Mouse (Mus musculus): ENCODE data around the gene Zbtb40. TPM values are rescaled to one million over a fixed set of nuclear protein-coding genes. Genes with fewer than 3 reads are reported as not detected.

The Zbtb40 gene
- polyA plus RNA-seq, 2 experiments, result 1.4 to 1.8 TPM

GRCm38 (mm10) chr4:137001825-137002224, 46.8 kb downstream of the Zbtb40 start:
- Histone ChIP-seq H3K27ac (no peak overlapping the region), H3K4me2 (ENCODE audit: low read depth) (no peak overlapping the region), H3K4me1 (replicated peaks; ENCODE audit: control insufficient read depth in 2 of 2, insufficient read depth in 2 of 2, low read length in 1 of 2) (no peaks in the 10 kb centered on the region), H3K9me3 (ENCODE audit: control insufficient read depth, low read length) (no peaks in the 10 kb centered on the region), H3K4me3 (ENCODE audit: insufficient read depth in 1 of 2, low read depth in 2 of 2, low read length in 2 of 2) (no peak overlapping the region), H3K9ac (replicated peaks) (no peak overlapping the region), H3K27me3 (ENCODE audit: control insufficient read depth, insufficient read depth, low read length) (no peaks in the 10 kb centered on the region), H3K36me3 (replicated peaks; ENCODE audit: control insufficient read depth, insufficient read depth, low read depth) (peaks cover 3% of the 10 kb centered on the region)
- ATAC-seq (ENCODE audit: insufficient read depth) (no peak), DNase-seq (ENCODE audit: low read depth in 3 of 3, low spot score in 3 of 3) (no peak)
- TF ChIP-seq CTCF (IDR thresholded peaks at IDR 0.05; ENCODE audit: low read depth) (no peak), EP300 (IDR thresholded peaks at IDR 0.05; ENCODE audit: low read depth) (no peak)
- 62% methylated on average over 3 of the region's 3 CpGs for WGBS (ENCODE audit: insufficient replicate concordance)

DNA sequence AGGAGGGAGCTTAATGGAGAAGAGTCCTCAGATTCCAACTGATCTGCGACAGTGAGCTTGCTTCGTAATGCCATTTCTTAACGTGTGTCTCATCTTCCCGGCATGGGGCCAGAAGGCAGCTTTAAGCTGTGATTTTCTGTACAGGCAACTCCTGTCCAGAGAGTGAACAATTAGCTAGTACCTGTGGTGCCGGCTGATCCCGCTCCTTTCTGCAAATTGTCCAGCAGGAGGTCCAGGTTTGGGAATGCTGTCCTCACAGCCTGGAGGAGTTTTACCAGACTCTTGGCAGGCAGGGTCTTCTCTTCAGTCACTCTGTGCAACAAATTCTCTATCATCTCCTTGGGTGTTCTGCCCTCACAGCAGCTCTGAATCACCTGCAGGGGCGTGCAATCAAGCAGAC, 47.6 kb downstream of the Zbtb40 start:
- Histone ChIP-seq H3K4me3 (ENCODE audit: insufficient read depth in 1 of 2, low read depth in 2 of 2, low read length in 2 of 2) (no peak overlapping the region), H3K27ac (no peak overlapping the region), H3K4me1 (replicated peaks; ENCODE audit: control insufficient read depth in 2 of 2, insufficient read depth in 2 of 2, low read length in 1 of 2) (no peaks in the 10 kb centered on the region), H3K36me3 (replicated peaks; ENCODE audit: control insufficient read depth, insufficient read depth, low read depth) (peaks cover 3% of the 10 kb centered on the region), H3K9me3 (ENCODE audit: control insufficient read depth, low read length) (no peaks in the 10 kb centered on the region), H3K9ac (replicated peaks) (no peak overlapping the region), H3K27me3 (ENCODE audit: control insufficient read depth, insufficient read depth, low read length) (no peaks in the 10 kb centered on the region), H3K4me2 (ENCODE audit: low read depth) (no peak overlapping the region)
- TF ChIP-seq CTCF (IDR thresholded peaks at IDR 0.05; ENCODE audit: low read depth) (no peak), EP300 (IDR thresholded peaks at IDR 0.05; ENCODE audit: low read depth) (no peak)
- 83% methylated on average over 7 of the region's 7 CpGs for WGBS (ENCODE audit: insufficient replicate concordance)
- ATAC-seq (ENCODE audit: insufficient read depth) (no peak), DNase-seq (ENCODE audit: low read depth in 3 of 3, low spot score in 3 of 3) (no peak)

DNA sequence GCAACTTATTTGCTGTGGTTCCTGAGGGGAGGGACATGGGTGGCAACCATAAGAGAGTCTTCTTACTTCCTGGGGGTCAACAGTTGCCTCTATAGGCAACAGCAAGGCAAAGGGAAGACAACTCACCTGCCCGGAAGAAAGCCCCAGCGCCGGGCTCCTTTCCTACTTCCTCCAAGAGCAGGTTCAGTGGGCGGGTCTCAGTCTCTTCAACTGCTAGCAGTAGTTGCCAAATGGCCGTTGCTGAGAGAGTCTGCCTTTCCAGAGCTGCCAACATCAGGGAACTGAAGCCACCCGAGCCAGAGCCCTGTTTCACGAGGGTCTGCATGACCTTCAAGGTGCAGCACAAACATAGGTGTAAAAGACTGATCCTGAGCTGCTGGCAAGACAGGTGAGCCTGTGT, 50.2 kb downstream of the Zbtb40 start:
- peaks cover 6% of the 10 kb centered on the region for H3K36me3 ChIP-seq (replicated peaks; ENCODE audit: control insufficient read depth, insufficient read depth, low read depth)
- TF ChIP-seq CTCF (IDR thresholded peaks at IDR 0.05; ENCODE audit: low read depth), result no peak
- TF ChIP-seq EP300 (IDR thresholded peaks at IDR 0.05; ENCODE audit: low read depth), result no peak
- no peaks in the 10 kb centered on the region for H3K4me1 ChIP-seq (replicated peaks; ENCODE audit: control insufficient read depth in 2 of 2, insufficient read depth in 2 of 2, low read length in 1 of 2)
- H3K4me3 ChIP-seq (ENCODE audit: insufficient read depth in 1 of 2, low read depth in 2 of 2, low read length in 2 of 2), result no peak overlapping the region
- no peaks in the 10 kb centered on the region for H3K27me3 ChIP-seq (ENCODE audit: control insufficient read depth, insufficient read depth, low read length)
- no peak overlapping the region for H3K9ac ChIP-seq (replicated peaks)
- 68% methylated on average over 7 of the region's 7 CpGs for WGBS (ENCODE audit: insufficient replicate concordance)
- DNase-seq (ENCODE audit: low read depth in 3 of 3, low spot score in 3 of 3) (no peak), ATAC-seq (ENCODE audit: insufficient read depth) (no peak)
- H3K4me2 ChIP-seq (ENCODE audit: low read depth), result no peak overlapping the region
- no peaks in the 10 kb centered on the region for H3K9me3 ChIP-seq (ENCODE audit: control insufficient read depth, low read length)
- no peak overlapping the region for H3K27ac ChIP-seq

GRCm38 (mm10) chr4:136997723-136998345, 50.8 kb downstream of the Zbtb40 start:
- ATAC-seq (ENCODE audit: insufficient read depth) (no peak), DNase-seq (ENCODE audit: low read depth in 3 of 3, low spot score in 3 of 3) (no peak)
- no peaks in the 10 kb centered on the region for H3K9me3 ChIP-seq (ENCODE audit: control insufficient read depth, low read length)
- no peak for TF ChIP-seq EP300 (IDR thresholded peaks at IDR 0.05; ENCODE audit: low read depth)
- no peak for TF ChIP-seq CTCF (IDR thresholded peaks at IDR 0.05; ENCODE audit: low read depth)
- 83% methylated on average over 12 of the region's 12 CpGs for WGBS (ENCODE audit: insufficient replicate concordance)
- no peak overlapping the region for H3K9ac ChIP-seq (replicated peaks)
- H3K27ac ChIP-seq, result no peak overlapping the region
- no peak overlapping the region for H3K4me2 ChIP-seq (ENCODE audit: low read depth)
- peaks cover 6% of the 10 kb centered on the region for H3K36me3 ChIP-seq (replicated peaks; ENCODE audit: control insufficient read depth, insufficient read depth, low read depth)
- H3K4me1 ChIP-seq (replicated peaks; ENCODE audit: control insufficient read depth in 2 of 2, insufficient read depth in 2 of 2, low read length in 1 of 2), result no peaks in the 10 kb centered on the region
- no peaks in the 10 kb centered on the region for H3K27me3 ChIP-seq (ENCODE audit: control insufficient read depth, insufficient read depth, low read length)
- no peak overlapping the region for H3K4me3 ChIP-seq (ENCODE audit: insufficient read depth in 1 of 2, low read depth in 2 of 2, low read length in 2 of 2)

GRCm38 (mm10) chr4:136996933-136997332, 51.7 kb downstream of the Zbtb40 start:
- H3K9ac ChIP-seq (replicated peaks), result no peak overlapping the region
- H3K27me3 ChIP-seq (ENCODE audit: control insufficient read depth, insufficient read depth, low read length), result no peaks in the 10 kb centered on the region
- H3K9me3 ChIP-seq (ENCODE audit: control insufficient read depth, low read length), result no peaks in the 10 kb centered on the region
- no peak overlapping the region for H3K4me2 ChIP-seq (ENCODE audit: low read depth)
- TF ChIP-seq CTCF (IDR thresholded peaks at IDR 0.05; ENCODE audit: low read depth), result no peak
- TF ChIP-seq EP300 (IDR thresholded peaks at IDR 0.05; ENCODE audit: low read depth), result no peak
- H3K4me3 ChIP-seq (ENCODE audit: insufficient read depth in 1 of 2, low read depth in 2 of 2, low read length in 2 of 2), result no peak overlapping the region
- 77% methylated on average over 7 of the region's 7 CpGs for WGBS (ENCODE audit: insufficient replicate concordance)
- peaks cover 6% of the 10 kb centered on the region for H3K36me3 ChIP-seq (replicated peaks; ENCODE audit: control insufficient read depth, insufficient read depth, low read depth)
- H3K27ac ChIP-seq, result no peak overlapping the region
- ATAC-seq (ENCODE audit: insufficient read depth) (no peak), DNase-seq (ENCODE audit: low read depth in 3 of 3, low spot score in 3 of 3) (no peak)
- H3K4me1 ChIP-seq (replicated peaks; ENCODE audit: control insufficient read depth in 2 of 2, insufficient read depth in 2 of 2, low read length in 1 of 2), result no peaks in the 10 kb centered on the region
